Mouse (Mus musculus) spleen, adult 2 months (tissue): ENCODE results near the gene Popdc3.

Source experiments
- CTCF ChIP-seq: fragments of 200-500 bp; IDR thresholded peaks from 2 replicates; pipeline ENCODE4 v1.5.1; 2011; ENCODE audit warnings: mild to moderate bottlenecking, inconsistent platforms; ENCODE audit not compliant: insufficient read depth, insufficient read length, insufficient replicate concordance; ENCODE audit errors: extremely low read depth
- POLR2A ChIP-seq: fragments of 200-500 bp; IDR thresholded peaks from 2 replicates; pipeline ENCODE4 v1.6.1; 2011; ENCODE audit warnings: low read depth, low read length, inconsistent platforms

DNA sequence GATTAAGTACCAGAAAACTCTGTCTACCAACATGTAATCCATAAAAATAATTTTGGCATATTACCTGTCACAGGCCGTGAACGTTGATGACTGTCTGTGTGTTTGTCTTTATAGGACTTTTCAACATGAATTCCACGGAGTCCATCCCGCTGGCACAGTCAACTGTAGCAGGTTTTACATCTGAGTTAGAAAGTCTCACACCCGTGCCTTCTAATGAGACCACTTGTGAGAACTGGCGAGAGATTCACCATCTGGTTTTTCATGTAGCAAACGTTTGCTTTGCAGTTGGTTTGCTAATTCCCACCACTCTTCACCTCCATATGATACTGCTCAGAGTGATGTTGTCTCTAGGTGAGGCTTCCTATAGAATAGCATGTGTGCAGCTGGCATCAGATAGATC, 161.2 kb downstream of the Popdc3 start:
- no peak for TF ChIP-seq POLR2A
- no peak for TF ChIP-seq CTCF
